ENCODE assay signal across 21 mouse cellular contexts in genomic region chr11:116506151-116506875, GRCm38 (mm10). TPM values are rescaled to one million over a fixed set of nuclear protein-coding genes. Genes with fewer than 3 reads are reported as not detected.
DNase-seq lines count a peak whose midpoint lies in the region; ATAC-seq and TF ChIP-seq lines count a peak whose summit lies in the region.
"Had no signal": no experiment of that assay in that cellular context is flagged by ENCODE, and none has a peak within 500 bp of the region (broad histone marks: within the 10 kb centered on the region; RNA-seq: fewer than 3 reads in every experiment).

No protein-coding gene starts in this region.

- H3K4me1 ChIP-seq in MEL (ENCODE audit: control insufficient read depth in 1 of 2, insufficient read depth in 2 of 2, low read length in 2 of 2) = peaks cover 19 to 35% of the 10 kb centered on the region in 2 experiments
- peaks cover 24% of the 10 kb centered on the region for H3K4me1 ChIP-seq in liver, embryonic 16.5 days (ENCODE audit: control insufficient read depth, low read depth, low read length)
- H3K4me1 ChIP-seq: neural tube, embryonic 15.5 days had no signal

- H3K4me2 ChIP-seq in liver, embryonic 16.5 days (ENCODE audit: low read depth, low read length) = peak overlapping the region; percentile 44
- H3K4me2 ChIP-seq: heart, embryonic 11.5 days; neural tube, embryonic 15.5 days had no signal

- H3K9ac ChIP-seq in MEL (ENCODE audit: control insufficient read depth, low read depth, low read length, poor library complexity, severe bottlenecking) = peak overlapping the region; percentile 78
- H3K9ac ChIP-seq in liver, embryonic 16.5 days (ENCODE audit: low read depth, low read length) = peak overlapping the region; percentile 25
- H3K9ac ChIP-seq: neural tube, embryonic 15.5 days had no signal

- peak; percentile 64 for DNase-seq in CD4-positive helper T cell, adult 2 months (ENCODE audit: low read depth, low spot score)
- peak; percentile 98 for DNase-seq in MEL (ENCODE audit: low read depth, low spot score)
- DNase-seq in fat pad, adult 2 months (ENCODE audit: extremely low read depth, low read depth, low spot score) = peak; percentile 73
- DNase-seq in right cerebral cortex, postnatal 10 days (ENCODE audit: low spot score in 2 of 2) = no peak
- no peak for DNase-seq in lung, adult 18-20 months
- no peak for DNase-seq in thymus, postnatal 25 days
- DNase-seq: cerebellum, adult 9-11 months; gastrocnemius, postnatal 36 days; heart, postnatal 4 days; kidney, adult 8-10 months; kidney, postnatal 4 days; layer of hippocampus, postnatal 36 days; left cerebral cortex, postnatal 4 days had no signal

- TF ChIP-seq CTCF in MEL (IDR thresholded peaks at IDR 0.05 in 2 of 3, conservative IDR thresholded peaks at IDR 0.05 in 1 of 3; ENCODE audit: control insufficient read depth in 1 of 3, insufficient read depth in 1 of 3, low read depth in 2 of 3, low read length in 3 of 3, poor library complexity in 1 of 3, severe bottlenecking in 1 of 3) = no peak

- H3K9me3 ChIP-seq in MEL (replicated peaks; ENCODE audit: insufficient read depth, low read length) = no peaks in the 10 kb centered on the region
- H3K9me3 ChIP-seq in liver, embryonic 16.5 days (replicated peaks; ENCODE audit: control insufficient read depth, low read length) = no peaks in the 10 kb centered on the region
- H3K9me3 ChIP-seq: embryonic facial prominence, embryonic 10.5 days; neural tube, embryonic 15.5 days had no signal

- TF ChIP-seq EP300 in MEL (IDR thresholded peaks at IDR 0.05; ENCODE audit: low read depth in 1 of 2, low read length in 2 of 2) = peak in 1 of 2 experiments; percentile 100

- H3K27me3 ChIP-seq in MEL (ENCODE audit: control insufficient read depth in 1 of 2, insufficient read depth in 2 of 2, low read length in 2 of 2) = no peaks in the 10 kb centered on the region
- no peaks in the 10 kb centered on the region for H3K27me3 ChIP-seq in liver, embryonic 16.5 days (ENCODE audit: control insufficient read depth, insufficient read depth, low read depth, low read length)
- H3K27me3 ChIP-seq: neural tube, embryonic 15.5 days; Patski had no signal

- ATAC-seq in liver, embryonic 16.5 days (ENCODE audit: low read depth) = peak; percentile 87
- ATAC-seq: Patski had no signal

- WGBS in liver, embryonic 16.5 days (ENCODE audit: insufficient replicate concordance) = 41% methylated on average over 17 of the region's 17 CpGs

- peak overlapping the region; percentile 11 to 41; a peak in 3 of 4 replicates for H3K4me3 ChIP-seq in MEL (ENCODE audit: control insufficient read depth in 1 of 2, insufficient read depth in 1 of 2, low read depth in 2 of 2, low read length in 2 of 2)
- H3K4me3 ChIP-seq in liver, embryonic 16.5 days (ENCODE audit: low read depth, low read length) = 0 out of 2 replicates have a peak overlapping the region, but pooled peaks have one; percentile 4
- H3K4me3 ChIP-seq: embryonic facial prominence, embryonic 10.5 days; megakaryocyte, embryonic 14.5 days; neural tube, embryonic 15.5 days had no signal

- peak overlapping the region; percentile 100 for H3K27ac ChIP-seq in MEL (ENCODE audit: control insufficient read depth, low read depth, low read length)
- peak overlapping the region; percentile 95 for H3K27ac ChIP-seq in liver, embryonic 16.5 days (ENCODE audit: low read length)
- H3K27ac ChIP-seq: embryonic facial prominence, embryonic 10.5 days; neural tube, embryonic 15.5 days had no signal

- peak; percentile 33 to 73; a peak in 2 of 4 replicates for TF ChIP-seq POLR2A in MEL (IDR thresholded peaks at IDR 0.05; ENCODE audit: control insufficient read depth in 1 of 2, insufficient read depth in 1 of 2, low read depth in 1 of 2, low read length in 2 of 2, poor library complexity in 1 of 2)

- H3K36me3 ChIP-seq in MEL (ENCODE audit: control insufficient read depth in 1 of 2, insufficient read depth in 2 of 2, low read length in 2 of 2) = peaks cover 0 to 25% of the 10 kb centered on the region in 2 experiments; a peak in 2 of 4 replicates
- H3K36me3 ChIP-seq in liver, embryonic 16.5 days (ENCODE audit: control insufficient read depth, insufficient read depth) = no peaks in the 10 kb centered on the region
- H3K36me3 ChIP-seq: embryonic facial prominence, embryonic 10.5 days; neural tube, embryonic 15.5 days had no signal

- H3K79me2 ChIP-seq in MEL (ENCODE audit: control insufficient read depth, insufficient read depth, low read length, poor library complexity) = no peaks in the 10 kb centered on the region; the same call in 1 of the 2 replicates

- TF ChIP-seq RAD21 in MEL (IDR thresholded peaks at IDR 0.05; ENCODE audit: low read depth, low read length) = no peak

TF ChIP-seq in MEL, 35 proteins besides CTCF, POLR2A, EP300 and RAD21 (continues in another document):
- TF ChIP-seq CHD1 (IDR thresholded peaks at IDR 0.05; ENCODE audit: low read depth, low read length) = no peak
- TF ChIP-seq KAT2A (conservative IDR thresholded peaks at IDR 0.05; ENCODE audit: low read depth, low read length) = peak; percentile 56
- peak; percentile 78 for TF ChIP-seq TBP (IDR thresholded peaks at IDR 0.05; ENCODE audit: low read depth, low read length)
- peak; percentile 78; the same call in 1 of the 2 replicates for TF ChIP-seq MXI1 (IDR thresholded peaks at IDR 0.05; ENCODE audit: low read depth, low read length)
- peak; percentile 63 for TF ChIP-seq ZNF384 (IDR thresholded peaks at IDR 0.05; ENCODE audit: low read depth, low read length)
- TF ChIP-seq MEF2A (IDR thresholded peaks at IDR 0.05; ENCODE audit: extremely low read depth, insufficient replicate concordance, low read depth, low read length, poor library complexity, severe bottlenecking) = peak; percentile 85; the same call in 1 of the 2 replicates
- TF ChIP-seq SIN3A (IDR thresholded peaks at IDR 0.05; ENCODE audit: low read length) = peak; percentile 99
- TF ChIP-seq MYB (IDR thresholded peaks at IDR 0.05; ENCODE audit: low read depth, low read length) = peak; percentile 99
- peak; percentile 88; the same call in 1 of the 2 replicates for TF ChIP-seq JUND (IDR thresholded peaks at IDR 0.05; ENCODE audit: low read depth, low read length)
- TF ChIP-seq HCFC1 (IDR thresholded peaks at IDR 0.05; ENCODE audit: low read depth, low read length) = peak; percentile 70
- peak; percentile 55 for TF ChIP-seq NELFE (IDR thresholded peaks at IDR 0.05; ENCODE audit: low read depth, low read length)
- no peak for TF ChIP-seq POLR2AphosphoS5 (IDR thresholded peaks at IDR 0.05; ENCODE audit: borderline replicate concordance, low read depth, low read length)
- peak; percentile 87 for TF ChIP-seq ELF1 (IDR thresholded peaks at IDR 0.05; ENCODE audit: low read depth, low read length)
- 0 out of 2 replicates have a peak, but pooled peaks have one; percentile 10 for TF ChIP-seq NRF1 (IDR thresholded peaks at IDR 0.05; ENCODE audit: insufficient read depth, low read depth, low read length, poor library complexity, severe bottlenecking)
- TF ChIP-seq MAX (IDR thresholded peaks at IDR 0.05; ENCODE audit: low read length) = peak; percentile 85
- peak; percentile 98 for TF ChIP-seq TCF12 (IDR thresholded peaks at IDR 0.05; ENCODE audit: low read depth, low read length)
- peak; percentile 87 for TF ChIP-seq MYC (IDR thresholded peaks at IDR 0.05; ENCODE audit: low read depth, low read length)
- TF ChIP-seq GABPA (IDR thresholded peaks at IDR 0.05; ENCODE audit: low read depth, low read length) = no peak
- peak; percentile 85 for TF ChIP-seq ZMIZ1 (IDR thresholded peaks at IDR 0.05; ENCODE audit: low read depth, low read length)
- TF ChIP-seq USF2 (IDR thresholded peaks at IDR 0.05; ENCODE audit: borderline replicate concordance in 1 of 2, insufficient read depth in 1 of 2, low read depth in 1 of 2, low read length in 2 of 2) = no peak
- TF ChIP-seq UBTF (IDR thresholded peaks at IDR 0.05; ENCODE audit: borderline replicate concordance, insufficient read depth, low read depth, low read length) = no peak
- peak; percentile 89 for TF ChIP-seq RCOR1 (IDR thresholded peaks at IDR 0.05; ENCODE audit: low read depth, low read length)
- TF ChIP-seq MAFK (IDR thresholded peaks at IDR 0.05; ENCODE audit: borderline replicate concordance, low read depth, low read length) = peak; percentile 77
- no peak for TF ChIP-seq ZC3H11A (IDR thresholded peaks at IDR 0.05; ENCODE audit: low read depth, low read length)
- peak; percentile 100 for TF ChIP-seq GATA1 (IDR thresholded peaks at IDR 0.05; ENCODE audit: low read depth, low read length)
- TF ChIP-seq CHD2 (IDR thresholded peaks at IDR 0.05; ENCODE audit: low read length) = peak; percentile 44; the same call in 1 of the 2 replicates
- no peak for TF ChIP-seq E2F4 (IDR thresholded peaks at IDR 0.05; ENCODE audit: borderline replicate concordance, low read depth, low read length)
- no peak; the same call in 1 of the 2 replicates for TF ChIP-seq ZKSCAN1 (IDR thresholded peaks at IDR 0.05; ENCODE audit: low read depth, low read length)
- peak; percentile 99 for TF ChIP-seq ETS1 (IDR thresholded peaks at IDR 0.05; ENCODE audit: low read depth, low read length)
- TF ChIP-seq TAL1 (IDR thresholded peaks at IDR 0.05; ENCODE audit: low read length) = peak; percentile 96
- TF ChIP-seq USF1 (IDR thresholded peaks at IDR 0.05; ENCODE audit: low read depth, low read length) = peak; percentile 79
- TF ChIP-seq POLR2AphosphoS2 (IDR thresholded peaks at IDR 0.05; ENCODE audit: low read length) = peak; percentile 69
- TF ChIP-seq MAZ (IDR thresholded peaks at IDR 0.05; ENCODE audit: low read depth, low read length) = peak; percentile 90

RNA-seq across cellular contexts. Expression of gene Prpsap1, which starts 12.3 kb away (rescaled TPM):
- total RNA-seq in MEL (2012; rRNA removed) = 142 and 155 TPM in 2 replicates
- 100 to 1,000 TPM in 1 of 2 experiments, not detected in 1; 112 TPM for polyA plus RNA-seq in MEL (2012; ENCODE audit: insufficient read depth in 1 of 2, insufficient read length in 2 of 2, low read depth in 1 of 2, low replicate concordance in 2 of 2, missing spikeins in 1 of 2)
- 47.6 and 47.9 TPM in 2 replicates for polyA plus RNA-seq in liver, embryonic 16.5 days (2015; fragmentation: Nextera tagmentation; extraction: Ambion mirVana)

RNA-seq across cellular contexts. Expression of gene Sphk1, which starts 24.4 kb away (rescaled TPM):
- total RNA-seq in MEL (2012; rRNA removed) = 77.5 and 127 TPM in 2 replicates
- 10 to 100 TPM in 1 of 2 experiments, not detected in 1; 53.5 TPM for polyA plus RNA-seq in MEL (2012; ENCODE audit: insufficient read depth in 1 of 2, insufficient read length in 2 of 2, low read depth in 1 of 2, low replicate concordance in 2 of 2, missing spikeins in 1 of 2)
- polyA plus RNA-seq in liver, embryonic 16.5 days (2015; fragmentation: Nextera tagmentation; extraction: Ambion mirVana) = 23.7 and 24.3 TPM in 2 replicates

RNA-seq across cellular contexts. Expression of gene Qrich2, which starts 40.3 kb away (rescaled TPM):
- total RNA-seq in MEL (2012; rRNA removed) = not detected in 2 replicates
- under 1 TPM in 1 of 2 experiments, not detected in 1; 0.11 TPM for polyA plus RNA-seq in MEL (2012; ENCODE audit: insufficient read depth in 1 of 2, insufficient read length in 2 of 2, low read depth in 1 of 2, low replicate concordance in 2 of 2, missing spikeins in 1 of 2)
- not detected in 2 replicates for polyA plus RNA-seq in liver, embryonic 16.5 days (2015; fragmentation: Nextera tagmentation; extraction: Ambion mirVana)
- total RNA-seq: layer of hippocampus, postnatal 36 days had no signal
- polyA plus RNA-seq: forebrain, embryonic 11.5 days; lung, embryonic 16.5 days; neural tube, embryonic 15.5 days had no signal

Comparison
In these comparisons a context has a peak if more than half of its experiments do, and no peak if none do; other contexts are left out.
1. DNase-seq: peak in CD4-positive helper T cell, adult 2 months (single experiment), MEL (single experiment) and fat pad, adult 2 months (single experiment); none in right cerebral cortex, postnatal 10 days (0 of 2), lung, adult 18-20 months (0 of 2) and thymus, postnatal 25 days (single experiment).